Comparison of ENCODE assay signal across 7 mouse cellular contexts in the genomic region with DNA sequence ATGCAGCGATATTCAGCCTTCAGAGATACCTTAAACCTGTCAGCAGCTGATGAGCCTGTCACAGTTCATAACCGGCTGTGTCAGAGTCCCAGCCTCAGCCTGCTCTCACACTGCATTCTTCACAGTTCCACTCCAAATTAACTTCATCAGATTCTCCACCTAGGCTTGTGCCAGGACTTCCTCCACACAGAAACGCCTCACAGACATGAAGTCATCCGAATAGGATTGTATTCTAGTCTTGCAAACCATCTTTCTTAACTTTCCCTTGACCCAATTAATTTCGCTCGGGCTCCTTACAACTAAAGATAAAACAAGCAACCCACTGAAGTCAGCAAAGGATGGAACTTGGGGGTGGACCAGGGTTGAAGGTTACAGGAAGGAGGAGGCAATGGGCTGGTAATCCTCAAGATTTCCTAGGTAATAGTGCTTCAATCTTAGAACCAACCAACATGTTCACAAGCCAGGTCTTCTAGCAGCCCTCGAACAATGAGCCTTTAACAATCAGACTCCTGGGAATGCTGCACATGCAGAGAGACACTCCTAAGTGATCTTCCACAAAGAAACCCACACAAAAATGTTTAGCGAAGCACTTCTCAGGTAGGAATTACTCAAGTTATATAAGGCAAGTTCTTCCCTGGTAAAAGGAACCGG. TPM values are rescaled to one million over a fixed set of nuclear protein-coding genes. Genes with fewer than 3 reads are reported as not detected.
DNase-seq lines count a peak whose midpoint lies in the region; ATAC-seq and TF ChIP-seq lines count a peak whose summit lies in the region.

No protein-coding gene starts in this region.

- H3K27ac ChIP-seq in forebrain, embryonic 16.5 days (ENCODE audit: low read length): peak overlapping the region; percentile 89
- no peak overlapping the region for H3K27ac ChIP-seq in limb, embryonic 14.5 days (replicated peaks; ENCODE audit: low read depth, low read length)

- H3K9ac ChIP-seq in forebrain, embryonic 16.5 days (replicated peaks; ENCODE audit: low read depth, low read length): peak overlapping the region; percentile 79
- peak overlapping the region; percentile 40; the same call in 1 of the 2 replicates for H3K9ac ChIP-seq in limb, embryonic 14.5 days (ENCODE audit: low read depth, low read length, severe bottlenecking)

- WGBS in forebrain, embryonic 16.5 days: 14% methylated on average over 9 of the region's 9 CpGs
- WGBS in limb, embryonic 14.5 days: 32% methylated on average over 9 of the region's 9 CpGs

- 0 out of 2 replicates have a peak, but pooled peaks cover 2% of the 10 kb centered on the region for H3K27me3 ChIP-seq in forebrain, embryonic 16.5 days (replicated peaks; ENCODE audit: control insufficient read depth, insufficient read depth, low read length)
- H3K27me3 ChIP-seq in limb, embryonic 14.5 days (ENCODE audit: control insufficient read depth, insufficient read depth, low read length): peaks cover 25% of the 10 kb centered on the region

- peak; percentile 14 for ATAC-seq in forebrain, embryonic 16.5 days
- no peak for ATAC-seq in limb, embryonic 14.5 days (ENCODE audit: low FRiP score, low read depth)

- no peaks in the 10 kb centered on the region for H3K9me3 ChIP-seq in forebrain, embryonic 16.5 days (ENCODE audit: control insufficient read depth, low read length)
- no peaks in the 10 kb centered on the region for H3K9me3 ChIP-seq in limb, embryonic 14.5 days (ENCODE audit: control insufficient read depth, low read length)

- peak; percentile 13 for DNase-seq in left cerebral cortex, adult 11 months (ENCODE audit: low spot score)
- no peak for DNase-seq in left cerebral cortex, postnatal 4 days
- DNase-seq in limb, embryonic 14.5 days (ENCODE audit: low spot score): no peak
- peak; percentile 4 for DNase-seq in right cerebral cortex, postnatal 4 days
- DNase-seq in adrenal gland, adult 18-20 months (ENCODE audit: low spot score in 2 of 2): no peak
- DNase-seq in ovary, adult 18-20 months (ENCODE audit: low spot score): no peak

- H3K36me3 ChIP-seq in forebrain, embryonic 16.5 days (ENCODE audit: control insufficient read depth, insufficient read depth): no peaks in the 10 kb centered on the region
- H3K36me3 ChIP-seq in limb, embryonic 14.5 days (ENCODE audit: control insufficient read depth, insufficient read depth, low read length): no peaks in the 10 kb centered on the region

- peaks cover 2% of the 10 kb centered on the region; the same call in 1 of the 2 replicates for H3K4me1 ChIP-seq in forebrain, embryonic 16.5 days (replicated peaks; ENCODE audit: control insufficient read depth, insufficient read depth, low read length)
- H3K4me1 ChIP-seq in limb, embryonic 14.5 days (ENCODE audit: control insufficient read depth, insufficient read depth, low read length): no peaks in the 10 kb centered on the region

- intact Hi-C loops in left cerebral cortex, postnatal 4 days (cut with DNase I): loop anchor here (5.0 to 10.0 kb wide), 2 partner anchors 384 to 841 kb away; no protein-coding TSS in a partner anchor

- no peak for TF ChIP-seq POLR2A in limb, embryonic 14.5 days (IDR thresholded peaks at IDR 0.05; ENCODE audit: borderline replicate concordance, extremely low read depth, insufficient read depth, insufficient read length)

- peak overlapping the region; percentile 75 for H3K4me3 ChIP-seq in forebrain, embryonic 16.5 days (replicated peaks; ENCODE audit: low read length)
- H3K4me3 ChIP-seq in limb, embryonic 14.5 days (replicated peaks; ENCODE audit: low read length): peak overlapping the region; percentile 44

- H3K4me2 ChIP-seq in forebrain, embryonic 16.5 days (ENCODE audit: low read length): peak overlapping the region; percentile 85
- H3K4me2 ChIP-seq in limb, embryonic 14.5 days (replicated peaks; ENCODE audit: low read depth, low read length, severe bottlenecking): peak overlapping the region; percentile 80

RNA-seq across cellular contexts. Expression of a gene that starts 0.8 kb away (rescaled TPM):
- 100 to 1,000 TPM; 386 to 447 TPM for total RNA-seq in left cerebral cortex, postnatal 4 days (2021)
- 123 and 161 TPM in 2 replicates for polyA plus RNA-seq in forebrain, embryonic 16.5 days (2015; fragmentation: Nextera tagmentation; extraction: Ambion mirVana)
- polyA plus RNA-seq in limb, embryonic 14.5 days (2012; rRNA removed): 48.6 and 49.7 TPM in 2 replicates
- 50.4 and 54.6 TPM in 2 replicates for polyA plus RNA-seq in limb, embryonic 14.5 days (2014; fragmentation: Nextera tagmentation; extraction: Ambion mirVana)
- total RNA-seq in adrenal gland, adult 18-20 months (2021): 10 to 100 TPM; 65.4 to 86.4 TPM

Comparison
In these comparisons a context has a peak if more than half of its experiments do, and no peak if none do; other contexts are left out.
1. DNase-seq: peak in left cerebral cortex, adult 11 months (single experiment) and right cerebral cortex, postnatal 4 days (single experiment); none in left cerebral cortex, postnatal 4 days (single experiment), limb, embryonic 14.5 days (single experiment), adrenal gland, adult 18-20 months (0 of 2) and ovary, adult 18-20 months (single experiment).
2. RNA of a gene that starts 0.8 kb away (total RNA-seq): 386 to 447 TPM in left cerebral cortex, postnatal 4 days; 65.4 to 86.4 TPM in adrenal gland, adult 18-20 months; every median in the first group is over 4 times any median in the second.